Mouse (Mus musculus) CH12.LX (cell line): ENCODE data around the gene Dlgap1.

Source experiments
- CTCF ChIP-seq, 2 experiments: IDR thresholded peaks in 1 of 2; conservative IDR thresholded peaks in 1 of 2; 2 replicates each; pipeline ENCODE4 v1.5.1; 2011 to 2012; ENCODE audit warnings: low read depth in 2 of 2, low read length in 2 of 2, improper control_type of control experiment in 1 of 2, inconsistent platforms in 1 of 2, mild to moderate bottlenecking in 1 of 2, moderate library complexity in 1 of 2
- SMC3 ChIP-seq: IDR thresholded peaks from 2 replicates; pipeline ENCODE4 v1.6.1; 2011; ENCODE audit warnings: low read depth, low read length, improper control_type of control experiment

DNA sequence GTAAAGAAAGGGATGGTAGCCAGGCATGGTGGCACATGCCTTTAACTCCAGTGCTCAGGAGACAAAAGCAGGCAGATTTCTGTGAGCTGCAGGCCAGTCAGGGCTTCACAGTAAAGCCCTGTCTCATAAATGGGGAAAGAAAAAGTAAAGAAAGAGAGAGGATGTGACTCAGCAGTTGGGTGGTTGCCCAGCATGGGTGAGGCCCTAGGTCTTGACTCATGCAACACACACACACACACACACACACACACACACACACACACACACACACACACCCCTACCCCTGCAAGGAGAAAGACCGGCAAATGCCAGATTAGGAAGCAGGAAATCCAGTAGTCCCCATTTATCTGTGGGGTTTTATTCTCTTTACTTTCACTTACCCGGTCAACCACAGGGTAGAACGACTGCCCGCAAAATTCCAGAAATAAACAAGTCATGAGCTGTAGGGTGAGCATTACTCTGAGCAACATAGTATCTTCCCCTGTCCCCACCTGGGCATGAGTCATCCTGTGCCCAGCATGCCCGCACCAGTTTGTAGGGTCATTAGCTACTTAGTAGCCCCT, 759.9 kb downstream of the Dlgap1 start:
- TF ChIP-seq SMC3 (no peak), CTCF (conservative IDR thresholded peaks at IDR 0.05 in 1 of 2, IDR thresholded peaks at IDR 0.05 in 1 of 2; ENCODE audit: low read depth in 2 of 2, low read length in 2 of 2) (no peak)
